Mouse (Mus musculus) heart, embryonic 10.5 days (tissue): ENCODE data around the gene Jade1. TPM values are rescaled to one million over a fixed set of nuclear protein-coding genes. Genes with fewer than 3 reads are reported as not detected.
A peak's percentile ranks its signal among the peaks of the same experiment; 100 is the strongest.

Experiments used
- DNase-seq: peaks from one replicate; pipeline ENCODE4 v3.0.0-alpha.2; 2017; ENCODE audit warnings: low spot score
- H3K27ac ChIP-seq: fragments of 300-500 bp; sonication (generic); 2 replicates; pipeline ENCODE4 v1.5.1; 2016; ENCODE audit warnings: mild to moderate bottlenecking
- H3K27me3 ChIP-seq: fragments of 300-500 bp; sonication (generic); 2 replicates; pipeline ENCODE4 v1.6.1; 2016; ENCODE audit warnings: mild to moderate bottlenecking; ENCODE audit not compliant: poor library complexity, insufficient read depth, severe bottlenecking
- H3K36me3 ChIP-seq: fragments of 300-500 bp; sonication (generic); 2 replicates; pipeline ENCODE4 v1.6.1; 2016; ENCODE audit warnings: mild to moderate bottlenecking, moderate library complexity
- H3K4me1 ChIP-seq: fragments of 300-500 bp; sonication (generic); 2 replicates; pipeline ENCODE4 v1.6.1; 2016; ENCODE audit warnings: mild to moderate bottlenecking
- H3K4me3 ChIP-seq: fragments of 300-500 bp; sonication (generic); 2 replicates; pipeline ENCODE4 v1.5.1; 2016; ENCODE audit warnings: mild to moderate bottlenecking, moderate library complexity
- H3K9me3 ChIP-seq: fragments of 300-500 bp; sonication (generic); 2 replicates; pipeline ENCODE4 v1.6.1; 2016; ENCODE audit warnings: mild to moderate bottlenecking, moderate library complexity
- WGBS: fragments of 180-500 bp; shearing (Covaris S2); methylation state at CpG from one replicate; pipeline ENCODE4 v1.1.7; 2016; 5-methylcytosine and 5-hydroxymethylcytosine counted together
- polyA plus RNA-seq: library from polyadenylated mRNA; unstranded; fragments of >200 nt; fragmentation: Nextera tagmentation; extraction: Ambion mirVana; gene quantifications from 2 replicates; pipeline ENCODE4 v1.2.1, GENCODE M21; 2016

Jade1 gene
- 13.1 and 17.8 TPM in 2 replicates for polyA plus RNA-seq

DNA sequence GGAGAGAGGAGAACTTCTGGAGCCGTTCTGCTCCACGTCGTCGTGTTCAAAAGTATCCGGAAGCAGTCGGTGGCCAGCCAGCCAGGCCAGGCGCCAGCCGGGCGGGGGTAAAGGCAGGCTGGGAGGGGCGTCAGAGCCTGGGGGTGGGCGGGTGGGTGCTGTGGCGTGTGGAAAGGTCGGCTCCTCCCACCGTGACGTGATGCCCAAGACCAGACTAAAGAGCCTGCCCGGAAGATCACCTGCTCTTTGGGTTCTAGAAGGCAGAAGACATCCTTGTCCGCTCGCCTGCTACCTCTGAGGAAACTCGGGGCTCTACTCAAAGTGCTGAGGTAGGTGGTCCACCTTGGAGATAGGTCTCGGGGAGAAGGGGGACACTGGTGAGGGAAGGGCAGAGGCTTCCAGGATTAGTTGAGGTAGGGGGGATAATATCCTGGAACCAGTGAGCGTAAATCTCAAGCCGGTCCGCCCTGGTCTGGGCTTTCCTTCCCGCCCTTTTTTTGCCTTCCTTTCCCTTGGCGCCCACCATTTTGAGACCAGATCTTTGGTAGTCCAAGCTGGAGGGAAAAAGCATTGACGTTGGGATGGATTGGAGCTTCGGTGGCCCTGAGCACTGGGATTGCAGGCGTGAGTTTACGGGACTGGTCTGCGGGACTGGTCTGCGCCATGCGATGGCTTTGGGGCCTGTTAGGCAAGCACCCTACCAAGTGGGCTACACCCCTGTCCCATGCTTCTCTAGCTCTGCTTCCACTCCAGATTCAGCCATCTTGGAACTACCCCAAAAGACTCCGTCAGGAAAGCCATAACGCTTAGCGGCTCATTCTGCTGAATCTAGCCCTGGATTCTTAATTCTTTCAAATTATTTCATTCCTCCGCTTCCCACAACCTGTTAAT lies at the start of gene Jade1:
Gene Jade1, plus strand, starts transcription at position 241 of the 891 bp plus-strand sequence.
- 94% methylated on average over 36 of the region's 36 CpGs for WGBS

DNA sequence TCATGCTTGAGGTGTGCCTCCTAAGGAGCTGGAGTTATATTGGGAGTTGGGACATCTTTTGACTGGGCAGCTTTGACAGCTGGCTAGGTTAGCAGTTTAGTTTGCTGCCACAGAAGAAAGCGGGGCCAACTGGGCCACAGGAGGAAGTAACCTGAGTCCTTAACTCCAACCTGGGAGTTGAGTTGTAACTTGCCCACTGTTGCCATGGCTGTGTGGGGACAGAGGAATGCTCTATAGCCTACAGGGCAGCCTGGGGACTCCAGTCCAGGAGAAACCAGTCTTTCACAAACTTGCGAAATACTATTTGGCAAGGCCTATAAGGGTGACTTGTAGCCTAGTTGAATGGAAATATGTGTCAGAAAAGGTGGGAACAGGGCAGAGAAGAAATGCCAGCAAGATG lies 46.1 kb upstream of the Jade1 start:
- Histone ChIP-seq H3K36me3 (no peaks in the 10 kb centered on the region), H3K4me1 (no peaks in the 10 kb centered on the region; the same call in 1 of the 2 replicates), H3K9me3 (no peaks in the 10 kb centered on the region), H3K27me3 (no peaks in the 10 kb centered on the region), H3K27ac (no peak overlapping the region), H3K4me3 (no peak overlapping the region)
- WGBS: 94% methylated on average over 2 of the region's 2 CpGs
- peak; percentile 54 for DNase-seq

More for the DNA sequence above, at the start of gene Jade1:
- Histone ChIP-seq H3K27ac (no peak within 1 kb of the TSS), H3K9me3 (no peaks in the 10 kb centered on the region), H3K27me3 (no peaks in the 10 kb centered on the region), H3K4me3 (no peak within 1 kb of the TSS), H3K36me3 (no peaks in the 10 kb centered on the region), H3K4me1 (peaks cover 10% of the 10 kb centered on the region)
- DNase-seq: no peak

- Histone ChIP-seq H3K4me3 (no peak overlapping the region), H3K27me3 (no peaks in the 10 kb centered on the region), H3K9me3 (no peaks in the 10 kb centered on the region), H3K4me1 (no peaks in the 10 kb centered on the region; the same call in 1 of the 2 replicates), H3K27ac (no peak overlapping the region), H3K36me3 (no peaks in the 10 kb centered on the region)
- DNase-seq: no peak
- 76% methylated on average over 9 of the region's 9 CpGs for WGBS
Measured at GRCm38 (mm10) chr3:41510191-41510590, 45.3 kb upstream of the Jade1 start.

GRCm38 (mm10) chr3:41510750-41511149 lies 44.8 kb upstream of the Jade1 start:
- H3K27me3 ChIP-seq: no peaks in the 10 kb centered on the region
- H3K9me3 ChIP-seq: no peaks in the 10 kb centered on the region
- H3K27ac ChIP-seq: no peak overlapping the region
- 45% methylated on average over 7 of the region's 7 CpGs for WGBS
- H3K36me3 ChIP-seq: no peaks in the 10 kb centered on the region
- no peak for DNase-seq
- no peaks in the 10 kb centered on the region; the same call in 1 of the 2 replicates for H3K4me1 ChIP-seq
- H3K4me3 ChIP-seq: no peak overlapping the region

GRCm38 (mm10) chr3:41514003-41514402 lies 41.5 kb upstream of the Jade1 start:
- H3K4me1 ChIP-seq: no peaks in the 10 kb centered on the region; the same call in 1 of the 2 replicates
- H3K4me3 ChIP-seq: no peak overlapping the region
- H3K27ac ChIP-seq: no peak overlapping the region
- H3K36me3 ChIP-seq: no peaks in the 10 kb centered on the region
- no peaks in the 10 kb centered on the region for H3K27me3 ChIP-seq
- WGBS: 74% methylated on average over 5 of the region's 5 CpGs
- DNase-seq: no peak
- no peaks in the 10 kb centered on the region for H3K9me3 ChIP-seq

DNA sequence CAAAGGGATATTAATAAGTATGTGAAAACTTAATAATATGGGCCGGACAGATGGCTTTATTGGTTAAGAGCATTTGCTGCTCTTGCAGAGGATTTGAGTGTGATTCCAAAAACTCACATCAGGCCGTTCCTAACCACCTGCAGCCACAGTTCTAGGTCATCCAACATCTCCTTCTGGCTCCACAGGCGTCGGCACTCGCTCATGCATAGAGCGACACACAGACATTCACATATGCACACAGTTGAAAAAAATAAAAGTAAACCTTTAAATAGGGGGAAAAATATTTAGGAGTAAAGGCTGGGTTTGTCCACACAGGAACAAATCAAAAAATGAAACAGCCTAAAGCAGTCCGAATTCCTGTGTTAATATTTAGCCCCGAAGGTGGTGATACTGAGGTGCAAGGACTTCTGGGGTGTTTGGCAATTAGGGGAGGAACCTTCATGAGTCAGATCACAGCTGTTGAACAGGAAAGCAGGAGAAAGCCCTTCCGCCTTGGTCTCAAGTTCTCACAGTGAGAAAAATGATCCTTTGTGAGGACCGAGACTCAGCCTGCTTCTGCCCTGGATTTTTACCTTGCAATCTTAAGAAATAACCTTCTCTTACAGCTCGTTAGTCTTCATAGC lies 40.7 kb upstream of the Jade1 start:
- Histone ChIP-seq H3K4me3 (no peak overlapping the region), H3K4me1 (no peaks in the 10 kb centered on the region; the same call in 1 of the 2 replicates), H3K9me3 (no peaks in the 10 kb centered on the region), H3K27me3 (no peaks in the 10 kb centered on the region), H3K27ac (no peak overlapping the region), H3K36me3 (no peaks in the 10 kb centered on the region)
- 82% methylated on average over 11 of the region's 11 CpGs for WGBS
- no peak for DNase-seq

- H3K27me3 ChIP-seq: no peaks in the 10 kb centered on the region
- peaks cover 2% of the 10 kb centered on the region; the same call in 1 of the 2 replicates for H3K4me1 ChIP-seq
- no peaks in the 10 kb centered on the region for H3K36me3 ChIP-seq
- H3K27ac ChIP-seq: no peak overlapping the region
- no peak for DNase-seq
- WGBS: 77% methylated on average over 8 of the region's 8 CpGs
- no peak overlapping the region for H3K4me3 ChIP-seq
- no peaks in the 10 kb centered on the region for H3K9me3 ChIP-seq
Measured at GRCm38 (mm10) chr3:41516961-41517518, 38.5 kb upstream of the Jade1 start.

GRCm38 (mm10) chr3:41520925-41521324 lies 34.6 kb upstream of the Jade1 start:
- Histone ChIP-seq H3K4me1 (peaks cover 12% of the 10 kb centered on the region), H3K9me3 (no peaks in the 10 kb centered on the region), H3K36me3 (no peaks in the 10 kb centered on the region), H3K4me3 (no peak overlapping the region), H3K27ac (no peak overlapping the region), H3K27me3 (no peaks in the 10 kb centered on the region)
- 90% methylated on average over 4 of the region's 4 CpGs for WGBS
- no peak for DNase-seq

DNA sequence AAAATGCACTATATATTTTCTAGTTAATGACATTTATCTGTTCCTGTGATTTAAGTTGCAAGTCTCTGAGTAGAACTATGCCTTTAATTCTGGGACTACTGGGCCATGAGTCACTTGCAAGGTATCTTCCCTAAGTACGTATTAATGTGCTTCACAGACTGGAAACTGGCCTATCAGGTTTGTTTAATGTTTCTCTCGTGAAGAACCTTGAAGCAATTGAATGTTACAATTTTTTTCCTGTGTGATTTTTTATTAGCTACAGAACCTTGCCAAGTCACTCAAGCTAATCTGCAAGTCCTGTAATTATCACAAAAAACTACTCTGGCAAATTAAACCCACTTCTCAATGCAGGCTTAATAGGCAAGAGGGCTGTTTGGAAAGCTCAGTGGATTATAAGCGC lies 33.8 kb upstream of the Jade1 start:
- no peak overlapping the region for H3K4me3 ChIP-seq
- H3K4me1 ChIP-seq: peaks cover 12% of the 10 kb centered on the region
- H3K27ac ChIP-seq: no peak overlapping the region
- H3K36me3 ChIP-seq: no peaks in the 10 kb centered on the region
- no peaks in the 10 kb centered on the region for H3K9me3 ChIP-seq
- 61% methylated on average over 3 of the region's 3 CpGs for WGBS
- no peaks in the 10 kb centered on the region for H3K27me3 ChIP-seq
- DNase-seq: no peak

- WGBS: 16% methylated on average over 18 of the region's 18 CpGs
- DNase-seq: peak; percentile 78
- peak overlapping the region; percentile 40 for H3K4me3 ChIP-seq
Measured at GRCm38 (mm10) chr3:41522226-41523005, 33.1 kb upstream of the Jade1 start.

GRCm38 (mm10) chr3:41523006-41523375 lies 32.5 kb upstream of the Jade1 start:
- no peak for DNase-seq
- WGBS: 11% methylated on average over 2 of the region's 2 CpGs
- Histone ChIP-seq H3K36me3 (no peaks in the 10 kb centered on the region), H3K9me3 (no peaks in the 10 kb centered on the region), H3K4me3 (peak overlapping the region; percentile 40), H3K4me1 (peaks cover 12% of the 10 kb centered on the region), H3K27me3 (no peaks in the 10 kb centered on the region), H3K27ac (peak overlapping the region; percentile 24; the same call in 1 of the 2 replicates)

More at GRCm38 (mm10) chr3:41522226-41523005, 33.1 kb upstream of the Jade1 start:
- no peaks in the 10 kb centered on the region for H3K27me3 ChIP-seq
- no peaks in the 10 kb centered on the region for H3K36me3 ChIP-seq
- H3K4me1 ChIP-seq: peaks cover 12% of the 10 kb centered on the region
- no peaks in the 10 kb centered on the region for H3K9me3 ChIP-seq
- H3K27ac ChIP-seq: peak overlapping the region; percentile 24; the same call in 1 of the 2 replicates

GRCm38 (mm10) chr3:41523460-41523859 lies 32.1 kb upstream of the Jade1 start:
- WGBS: 93% methylated on average over 4 of the region's 4 CpGs
- no peaks in the 10 kb centered on the region for H3K9me3 ChIP-seq
- no peaks in the 10 kb centered on the region for H3K27me3 ChIP-seq
- no peaks in the 10 kb centered on the region for H3K36me3 ChIP-seq
- H3K4me1 ChIP-seq: peaks cover 12% of the 10 kb centered on the region
- no peak overlapping the region for H3K27ac ChIP-seq
- no peak overlapping the region for H3K4me3 ChIP-seq
- DNase-seq: no peak
